Mouse (Mus musculus) stomach, postnatal 0 days (tissue): ENCODE data around the gene 1700010B08Rik.

Experiments used
- CTCF ChIP-seq: IDR thresholded peaks from 2 replicates; pipeline ENCODE4 v1.5.1; 2016; ENCODE audit warnings: antibody characterized with exemption, low read depth, mild to moderate bottlenecking, moderate library complexity
- EP300 ChIP-seq: optimal IDR thresholded peaks from 2 replicates; pipeline ENCODE3; 2016; ENCODE audit warnings: antibody characterized with exemption

DNA sequence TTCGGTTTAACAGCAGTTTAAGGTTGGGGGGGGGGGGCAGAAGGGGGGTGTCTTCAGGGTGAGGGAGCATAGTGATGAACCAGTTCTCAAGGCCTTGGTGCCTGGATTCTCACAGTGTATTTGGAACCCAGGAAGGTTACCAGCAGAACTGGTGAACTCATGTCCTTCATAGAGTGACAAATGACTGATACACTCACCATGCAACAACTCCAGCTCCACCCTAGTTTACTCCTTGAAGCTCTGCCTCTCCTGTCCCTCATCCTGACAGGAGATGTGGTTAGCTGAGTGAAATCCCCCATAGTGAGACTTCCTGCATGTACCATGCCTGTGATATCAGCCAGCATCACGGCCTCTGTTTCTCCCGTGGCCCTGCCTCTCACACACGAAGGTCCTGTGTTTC, 6.0 kb upstream of the 1700010B08Rik start:
- TF ChIP-seq EP300, result no peak
- TF ChIP-seq CTCF, result no peak
